Mouse (Mus musculus) lung, adult 18-20 months (tissue): ENCODE results near the gene Olfr692.
A peak's percentile ranks its signal among the peaks of the same experiment; 100 is the strongest.

ENCODE experiments used
- DNase-seq, 2 experiments: peaks; one replicate each; pipeline ENCODE4 v3.0.0; 2022; ENCODE audit warnings: mixed read lengths in 2 of 2

Gene Olfr692

GRCm38 (mm10) chr7:105406322-105406721 lies 38.3 kb downstream of the Olfr692 start:
- DNase-seq, result no peak

- peak; percentile 56 to 60 for DNase-seq
Measured at GRCm38 (mm10) chr7:105411874-105412632, 44.0 kb downstream of the Olfr692 start.

DNA sequence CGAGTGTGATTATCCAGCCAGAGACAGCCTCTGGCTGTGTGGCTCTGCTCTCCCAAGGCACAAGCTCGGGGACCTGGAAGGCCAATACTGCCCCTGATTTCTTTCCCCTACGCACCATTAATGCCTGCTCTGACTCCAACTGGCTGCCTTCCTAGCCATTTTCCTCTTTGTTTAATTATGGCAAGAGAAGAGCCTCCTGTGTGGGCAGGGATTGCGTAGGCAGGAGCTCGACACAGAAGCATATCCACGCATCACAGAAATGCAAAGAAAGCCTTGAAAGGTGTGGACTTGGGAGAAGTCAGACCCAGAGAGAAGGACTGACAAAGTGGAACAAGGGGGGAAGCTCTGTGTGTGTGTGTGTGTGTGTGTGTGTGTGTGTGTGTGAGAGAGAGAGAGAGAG lies 46.4 kb downstream of the Olfr692 start:
- no peak for DNase-seq

- DNase-seq, result no peak
Measured at GRCm38 (mm10) chr7:105416529-105416928, 48.5 kb downstream of the Olfr692 start.

DNA sequence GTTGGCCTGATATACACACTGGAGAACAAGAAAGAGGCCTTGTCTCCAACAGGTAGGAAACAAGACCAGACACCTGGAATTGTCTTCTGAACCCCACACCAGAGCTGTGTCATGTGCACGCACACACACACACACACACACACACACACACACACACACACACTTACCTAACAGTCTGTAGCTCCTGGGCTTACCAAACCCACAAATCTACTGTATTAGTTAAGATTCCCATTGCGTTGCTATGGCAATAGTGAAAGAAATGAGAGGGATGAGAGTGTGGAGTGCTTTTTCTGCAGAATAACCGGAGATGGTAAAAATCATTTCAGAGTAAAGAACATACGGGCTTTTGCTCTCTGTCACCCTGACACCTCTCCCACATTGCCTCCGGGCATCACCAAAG lies 50.1 kb downstream of the Olfr692 start:
- DNase-seq, result no peak
